Mouse (Mus musculus): Measurements from ENCODE around the gene Zmpste24. TPM values are rescaled to one million over a fixed set of nuclear protein-coding genes. Genes with fewer than 3 reads are reported as not detected.

Zmpste24 gene
- polyA plus RNA-seq, 1 experiment from 2014 or later = 38.1 TPM

DNA sequence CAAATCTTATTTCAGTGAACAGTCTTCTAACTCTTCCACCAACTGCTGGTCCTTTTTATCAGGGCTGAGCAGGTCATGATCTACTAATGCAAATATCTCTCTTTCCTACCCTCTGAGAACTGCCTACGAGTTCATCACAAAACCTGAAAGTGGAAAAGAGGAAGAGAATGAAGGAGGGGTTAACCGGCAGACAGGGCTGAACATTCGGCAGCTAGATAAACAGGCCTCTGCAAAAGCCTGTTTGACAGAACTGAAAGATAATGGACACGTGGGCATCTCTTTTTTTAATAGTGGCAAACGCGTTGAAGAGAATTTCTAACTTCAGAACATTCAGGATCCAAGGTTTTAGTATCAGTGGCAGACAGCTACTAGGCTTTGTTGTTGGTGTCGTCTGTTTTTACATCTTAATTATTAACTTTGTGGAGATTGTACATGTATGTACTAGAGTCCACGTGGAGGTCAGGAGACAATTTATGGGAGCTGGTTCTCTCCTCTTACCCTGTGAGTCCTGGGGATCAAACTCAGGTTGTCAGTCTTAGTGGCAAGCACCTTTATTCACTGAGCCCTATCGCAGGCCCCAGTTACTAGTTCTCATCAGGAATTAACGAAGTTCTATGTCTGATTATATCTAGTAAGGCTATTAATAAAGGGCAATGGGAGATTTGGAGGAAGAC lies 83.3 kb downstream of the Zmpste24 start:
- Histone ChIP-seq H3K4me3 (replicated peaks) (no peak overlapping the region), H3K36me3 (no peaks in the 10 kb centered on the region), H3K27me3 (no peaks in the 10 kb centered on the region), H3K9ac (no peak overlapping the region), H3K4me2 (0 out of 2 replicates have a peak overlapping the region, but pooled peaks have one; percentile 87), H3K4me1 (peaks cover 28% of the 10 kb centered on the region), H3K27ac (no peak overlapping the region), H3K9me3 (replicated peaks) (no peaks in the 10 kb centered on the region)
- no peak for ATAC-seq (replicated peaks; ENCODE audit: low FRiP score)
- 73% methylated on average over 10 of the region's 10 CpGs for WGBS

DNA sequence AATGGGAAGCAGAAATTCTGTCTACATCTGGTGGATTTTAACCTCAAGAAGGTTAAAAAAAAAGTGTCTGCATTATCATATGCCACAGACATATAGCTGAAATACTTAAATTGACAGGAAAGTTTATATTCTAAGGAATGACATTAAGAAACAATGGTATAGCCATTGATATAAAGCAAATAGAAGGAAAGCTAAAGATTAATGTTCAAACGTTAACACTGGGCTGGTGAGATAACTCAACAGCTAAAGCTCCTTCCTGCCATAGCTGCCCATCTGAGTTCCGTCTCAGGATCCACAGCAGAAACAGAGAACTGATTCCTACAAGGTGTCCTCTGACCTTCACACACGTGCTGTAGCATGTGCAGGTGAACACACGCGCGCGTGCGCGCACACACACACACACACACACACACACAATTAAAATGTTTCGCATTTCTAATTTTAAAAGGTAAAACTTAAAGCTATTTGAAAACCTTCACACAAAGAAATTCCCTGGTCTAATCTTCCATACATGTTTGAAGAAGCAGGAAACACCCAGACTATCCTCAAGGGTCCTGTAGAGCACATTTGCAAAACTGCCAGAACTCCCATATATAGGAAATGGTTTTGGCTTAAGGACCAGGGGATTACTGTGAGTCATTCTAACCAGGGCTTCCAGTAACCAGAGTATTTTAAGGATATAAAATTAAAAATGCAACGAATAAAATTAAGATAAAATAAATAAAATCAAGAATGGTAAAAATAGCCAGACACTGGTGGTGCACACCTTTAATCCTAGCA lies 87.1 kb downstream of the Zmpste24 start:
- Histone ChIP-seq H3K9me3 (replicated peaks) (no peaks in the 10 kb centered on the region), H3K36me3 (no peaks in the 10 kb centered on the region), H3K9ac (no peak overlapping the region), H3K4me2 (no peak overlapping the region), H3K4me3 (replicated peaks) (no peak overlapping the region), H3K27ac (no peak overlapping the region), H3K27me3 (no peaks in the 10 kb centered on the region), H3K4me1 (peaks cover 26% of the 10 kb centered on the region)
- ATAC-seq (replicated peaks; ENCODE audit: low FRiP score) = no peak
- 78% methylated on average over 11 of the region's 11 CpGs for WGBS

Other genes starting within 250 kb of the Zmpste24 start
- 0.54 and 1.2 TPM in 2 replicates for gene Rims3, start 243.4 kb downstream of the Zmpste24 start, polyA plus RNA-seq (2015; fragmentation: Nextera tagmentation; extraction: Ambion mirVana)
- gene Exo5, start 173.2 kb downstream of the Zmpste24 start, polyA plus RNA-seq (2015; fragmentation: Nextera tagmentation; extraction: Ambion mirVana) = 31.4 and 32.7 TPM in 2 replicates
- gene Zfp69, start 146.5 kb downstream of the Zmpste24 start, polyA plus RNA-seq (2015; fragmentation: Nextera tagmentation; extraction: Ambion mirVana) = 9.2 and 11.1 TPM in 2 replicates
- 14.4 and 15.4 TPM in 2 replicates for gene Smap2, start 81.0 kb downstream of the Zmpste24 start, polyA plus RNA-seq (2015; fragmentation: Nextera tagmentation; extraction: Ambion mirVana)
- 3.9 and 6.0 TPM in 2 replicates for gene Col9a2, start 58.9 kb downstream of the Zmpste24 start, polyA plus RNA-seq (2015; fragmentation: Nextera tagmentation; extraction: Ambion mirVana)
- not detected in 2 replicates for gene Tmco2, start 11.0 kb upstream of the Zmpste24 start, polyA plus RNA-seq (2015; fragmentation: Nextera tagmentation; extraction: Ambion mirVana)
- 25.7 and 26.3 TPM in 2 replicates for gene Rlf, start 116.8 kb upstream of the Zmpste24 start, polyA plus RNA-seq (2015; fragmentation: Nextera tagmentation; extraction: Ambion mirVana)
- not detected in 2 replicates for gene Gm12888, start 226.7 kb upstream of the Zmpste24 start, polyA plus RNA-seq (2015; fragmentation: Nextera tagmentation; extraction: Ambion mirVana)